Mouse (Mus musculus) cerebellum, adult 8-10 months (tissue): Measurements from ENCODE around the gene Phldb2.
A peak's percentile ranks its signal among the peaks of the same experiment; 100 is the strongest.

Source experiments
- DNase-seq: peaks from one replicate; pipeline ENCODE4 v3.0.0; 2022

The Phldb2 gene

DNA sequence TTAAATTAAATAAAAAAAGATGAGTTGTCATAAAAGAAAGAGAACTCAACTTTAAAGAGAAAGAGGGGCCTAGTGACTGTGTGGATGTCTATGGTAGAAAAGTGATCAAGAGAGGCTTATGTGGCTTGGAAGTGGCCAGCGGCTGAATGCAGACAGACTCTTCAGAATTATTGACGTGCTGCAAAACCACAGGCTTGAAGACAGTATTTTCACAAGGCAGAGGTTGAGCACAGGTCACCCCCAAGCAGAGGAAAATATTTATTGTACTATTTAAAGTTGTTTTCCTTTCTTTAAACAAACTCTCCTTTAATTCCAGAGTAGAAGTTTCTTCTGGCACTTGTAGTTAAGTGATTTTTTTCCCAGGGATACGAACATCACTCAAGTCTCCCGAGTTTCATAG is 63.8 kb downstream of the Phldb2 start:
- no peak for DNase-seq

DNA sequence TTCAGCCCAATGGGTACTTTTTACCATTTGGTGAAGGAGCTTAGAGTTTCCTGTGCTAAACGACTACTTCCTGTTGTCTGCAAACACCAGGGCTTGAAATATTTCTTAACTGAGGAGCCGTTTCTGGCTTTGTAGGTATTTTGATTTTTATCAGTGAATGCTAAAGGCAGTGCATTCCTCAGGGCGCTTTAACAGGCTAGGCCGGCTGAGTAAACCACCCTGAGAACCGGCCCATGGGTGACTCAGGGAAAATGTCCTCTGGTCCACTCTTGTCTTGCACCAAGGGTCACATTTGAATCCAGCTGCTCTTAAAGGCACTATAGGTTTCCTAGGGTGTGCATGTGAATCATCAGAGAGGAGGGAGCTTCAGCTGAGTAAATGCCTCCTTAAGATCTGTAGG is 66.8 kb downstream of the Phldb2 start:
- DNase-seq, result no peak

DNA sequence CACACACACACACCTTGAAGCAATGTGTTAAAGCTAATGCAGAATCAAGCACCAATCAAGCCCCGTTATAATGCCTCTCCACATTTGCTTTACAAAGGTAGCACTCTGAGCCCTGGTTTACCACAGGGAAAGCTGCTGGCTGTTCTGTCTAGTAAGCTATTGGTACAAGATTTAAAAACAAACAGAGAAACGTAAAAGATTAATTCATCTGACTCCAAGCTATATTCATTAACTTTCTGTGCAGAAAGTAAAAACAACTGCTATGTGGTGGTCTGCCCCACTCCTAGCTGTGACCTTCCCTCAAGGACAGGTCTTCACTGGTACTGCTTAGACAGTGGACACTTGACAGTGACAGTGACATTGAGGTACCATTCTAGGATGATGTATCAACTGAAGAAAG is 69.2 kb downstream of the Phldb2 start:
- no peak for DNase-seq

DNA sequence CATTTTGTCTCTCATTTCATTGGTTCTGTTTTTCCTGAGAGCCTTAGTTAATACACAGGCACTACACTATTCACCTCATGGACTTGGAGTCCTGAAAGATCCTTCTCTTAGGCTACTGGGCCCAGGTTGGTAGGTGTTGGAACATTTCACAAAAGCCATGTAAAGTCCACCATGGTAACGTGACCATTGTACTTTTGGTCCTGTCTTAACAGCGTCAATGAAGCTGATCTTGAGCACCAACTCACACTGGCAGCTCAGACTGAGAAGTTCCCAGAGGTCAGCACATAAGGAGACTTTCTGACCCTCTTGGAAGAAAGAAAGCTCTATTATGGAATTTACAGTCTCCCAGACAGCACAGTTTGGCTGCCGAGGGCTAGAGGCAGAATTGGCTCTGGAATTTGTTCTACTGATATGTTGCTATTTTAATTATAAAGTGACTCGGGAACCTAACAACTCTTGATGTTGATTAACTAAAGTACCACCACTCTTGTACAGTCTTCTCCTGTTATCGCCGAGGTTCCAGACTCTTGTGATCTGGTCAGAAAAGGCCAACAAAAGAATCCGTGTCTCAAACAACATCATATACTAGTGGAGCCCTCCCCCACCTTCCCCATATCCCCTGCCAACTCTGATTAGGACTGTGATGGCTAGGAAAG is 72.1 kb downstream of the Phldb2 start:
- no peak for DNase-seq

DNA sequence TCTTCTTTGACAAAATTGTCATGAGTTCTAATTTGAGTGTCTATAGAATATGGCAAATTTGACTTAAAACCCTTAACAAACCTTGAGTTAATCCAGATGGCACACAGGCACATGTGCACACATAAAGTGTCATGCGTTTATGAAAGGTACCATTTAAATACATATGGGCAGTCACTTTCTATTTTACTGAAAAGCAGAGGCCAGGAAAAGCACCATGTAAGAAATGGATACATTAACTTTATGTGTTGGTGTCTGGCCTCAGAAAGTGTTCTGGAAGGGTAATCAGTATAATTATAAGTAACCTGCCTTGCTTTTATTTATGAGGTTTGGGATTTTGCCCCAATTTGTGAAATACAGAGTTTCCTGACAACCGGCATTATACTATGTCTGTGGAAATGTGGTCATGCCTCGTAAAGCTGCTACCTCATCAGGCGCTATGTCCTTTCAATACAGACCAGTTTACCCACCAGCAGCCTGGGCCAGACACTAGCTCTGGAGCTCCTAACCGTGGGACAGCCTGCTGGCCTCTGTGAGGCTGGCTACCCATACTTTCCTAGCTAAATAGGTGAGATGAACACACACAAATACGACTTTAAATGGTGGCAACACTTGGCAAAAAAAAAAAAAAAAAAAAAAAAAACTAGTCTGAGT is 73.2 kb downstream of the Phldb2 start:
- DNase-seq, result no peak

DNA sequence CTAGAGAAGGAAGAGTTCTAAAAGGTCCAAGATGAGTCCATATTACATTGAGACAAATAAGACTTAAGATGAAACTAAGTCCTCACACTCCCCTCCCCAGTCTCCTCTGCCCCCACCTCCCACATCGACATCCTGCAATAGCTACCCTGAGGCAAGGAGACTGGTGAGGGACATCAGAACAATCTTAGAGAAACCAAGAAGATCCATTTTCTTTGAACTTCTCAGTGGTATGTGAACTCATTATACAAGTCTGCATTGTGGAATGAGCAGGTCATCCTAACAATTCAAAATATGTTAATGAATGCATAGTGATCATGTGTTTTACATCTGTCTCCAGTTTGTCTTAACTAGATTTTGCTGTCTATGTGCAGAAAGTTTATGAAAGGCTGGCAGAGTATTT is 75.7 kb downstream of the Phldb2 start:
- DNase-seq, result no peak

DNA sequence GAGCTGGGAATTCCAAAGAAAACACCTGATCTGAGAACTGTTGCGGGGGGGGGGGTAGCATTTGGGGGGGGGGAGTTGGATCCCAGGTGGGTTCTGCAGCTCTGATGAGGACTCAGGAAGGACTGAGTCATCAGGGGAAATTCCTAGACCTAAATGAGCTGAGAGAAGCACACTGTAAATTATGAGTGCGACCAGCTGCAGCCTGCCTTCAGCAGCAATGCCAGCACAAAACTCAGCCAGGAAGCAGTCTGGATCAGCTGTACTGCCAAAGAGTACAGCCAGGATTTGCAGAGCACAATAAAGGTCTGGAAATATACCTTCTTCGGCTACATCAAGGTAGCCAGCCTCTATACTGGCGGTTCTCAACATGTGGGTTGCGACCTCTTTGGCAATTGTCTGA is 76.2 kb downstream of the Phldb2 start:
- DNase-seq, result no peak

DNA sequence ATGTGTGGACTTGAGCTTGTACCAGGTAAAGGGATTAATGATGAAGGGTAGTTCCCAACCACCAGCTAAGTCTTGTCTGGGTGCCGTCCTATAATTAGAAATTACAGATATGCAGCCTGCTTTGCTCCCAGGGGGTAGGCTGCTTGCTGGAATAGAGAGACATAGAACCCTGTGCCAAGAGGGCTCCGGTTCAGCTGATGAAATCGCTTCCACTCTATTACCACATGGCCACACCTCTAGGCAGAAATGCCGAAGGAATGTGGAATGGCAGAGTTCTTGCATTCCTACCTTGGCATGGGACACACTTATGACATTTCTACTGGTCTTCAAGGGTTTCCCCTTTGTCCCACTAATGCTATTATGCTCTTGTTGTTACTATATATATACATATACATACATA is 80.0 kb downstream of the Phldb2 start:
- no peak for DNase-seq

DNA sequence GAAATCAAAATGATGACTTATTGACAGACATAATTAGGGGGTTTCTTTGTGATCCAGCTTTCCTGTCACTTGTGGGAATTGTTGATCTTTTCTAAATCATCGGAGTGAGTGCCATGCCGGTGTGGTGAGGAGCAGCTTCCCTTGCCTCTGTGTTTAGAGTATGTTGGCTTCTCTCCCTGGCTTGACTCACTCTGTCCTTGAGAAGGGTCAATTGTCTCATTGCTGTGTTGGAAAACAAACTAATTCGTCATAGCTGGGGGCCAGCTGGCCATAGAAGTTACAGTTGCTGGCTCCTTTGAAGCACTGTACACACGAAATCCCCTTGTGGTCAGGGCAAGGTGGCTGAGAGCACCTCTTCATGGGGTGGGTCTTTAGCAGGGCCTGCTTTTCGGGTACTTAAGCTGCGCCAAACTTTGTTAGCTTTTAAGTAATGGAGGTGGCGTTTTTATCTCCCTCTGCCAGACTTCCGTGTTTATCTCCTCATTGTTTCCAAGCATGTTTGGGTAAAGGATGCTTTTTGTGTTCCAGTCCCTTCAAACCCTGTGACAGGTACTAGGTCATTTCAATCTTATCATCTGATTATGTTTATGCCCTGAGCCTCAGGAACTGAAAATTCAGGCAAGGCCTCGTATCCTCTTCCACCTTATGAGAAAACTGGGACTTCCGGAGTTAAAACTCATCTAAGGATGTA is 82.0 kb downstream of the Phldb2 start:
- no peak for DNase-seq

DNA sequence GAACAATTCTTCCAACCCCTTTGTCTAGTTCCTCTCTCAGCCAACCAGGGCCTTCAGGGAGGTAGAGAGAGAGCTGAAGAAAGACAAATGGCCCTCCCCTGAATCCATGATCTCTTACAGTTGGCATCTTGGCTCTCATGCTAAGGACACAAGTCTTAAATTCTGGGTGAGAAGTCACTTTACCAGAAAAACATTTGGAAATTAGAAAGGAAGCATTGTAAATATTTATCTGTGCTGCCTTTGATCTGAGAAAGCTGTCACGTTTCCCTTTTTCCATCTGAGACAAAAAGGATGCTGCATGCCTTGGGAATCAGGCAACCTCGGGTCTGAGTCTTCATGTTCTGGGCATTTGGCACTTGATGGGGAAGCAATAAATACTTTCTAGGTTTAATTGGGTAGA is 82.7 kb downstream of the Phldb2 start:
- DNase-seq, result no peak

DNA sequence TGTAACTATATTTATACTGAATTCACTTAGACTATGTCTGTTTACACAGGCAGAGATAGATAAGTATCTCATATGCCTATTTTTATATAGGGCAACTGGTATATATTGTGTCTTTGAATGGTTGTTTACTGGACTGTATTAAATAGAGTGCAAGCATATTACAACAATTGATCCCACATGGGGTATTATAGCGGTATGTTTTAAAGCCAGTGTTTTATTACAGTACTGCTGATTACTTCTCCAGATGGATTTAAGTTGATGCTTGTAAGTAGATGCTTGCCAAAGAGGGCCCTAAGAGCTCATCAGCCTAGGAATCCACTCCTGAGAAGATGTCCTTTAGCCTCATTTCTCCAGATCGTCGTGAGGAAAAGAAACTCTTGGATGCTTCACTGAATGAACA is 84.4 kb downstream of the Phldb2 start:
- DNase-seq, result no peak

DNA sequence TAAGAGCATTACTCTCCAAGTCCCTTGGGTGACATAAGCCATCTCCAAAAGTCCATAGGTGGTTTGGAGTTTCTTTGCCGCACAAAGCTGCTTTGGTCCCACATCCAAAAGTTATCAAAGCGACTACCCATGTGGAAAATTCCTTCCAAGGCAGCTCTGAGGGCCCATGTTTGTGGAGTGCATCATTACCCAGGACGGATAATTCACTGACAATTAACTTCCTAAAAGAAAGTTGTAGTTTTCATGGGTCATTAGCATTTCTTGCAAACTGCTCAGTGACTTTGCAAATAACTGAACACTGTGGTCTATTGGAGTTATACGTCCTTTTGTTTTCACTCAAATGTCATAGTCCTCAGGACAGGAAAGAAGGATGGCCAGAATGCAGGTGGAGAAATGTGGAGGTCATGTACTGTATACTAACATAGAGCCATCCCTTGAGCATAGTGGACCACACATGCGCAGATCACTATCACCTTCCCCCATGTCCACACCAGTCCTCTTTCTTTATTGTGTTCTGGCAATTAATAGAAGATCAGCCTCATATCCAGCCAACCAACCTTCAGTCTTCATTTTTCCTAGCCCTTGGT is 96.0 kb downstream of the Phldb2 start:
- no peak for DNase-seq

DNA sequence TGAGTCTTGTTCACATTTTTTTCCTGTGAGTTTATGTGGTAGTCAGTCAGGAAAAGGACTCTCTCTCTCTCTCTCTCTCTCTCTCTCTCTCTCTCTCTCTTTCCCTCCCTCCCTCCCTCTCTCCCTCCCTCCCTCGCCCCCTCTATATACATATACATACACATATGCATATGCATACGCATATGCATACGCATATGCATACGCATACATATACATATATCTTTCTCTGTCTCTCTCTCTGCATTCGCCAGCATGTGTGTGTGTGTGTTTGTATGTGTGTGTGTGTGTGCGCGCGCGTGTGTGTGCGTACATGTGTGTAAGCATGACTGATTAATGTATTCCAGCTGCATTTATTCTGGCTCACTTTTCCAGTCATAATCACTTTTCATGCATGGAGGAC is 98.9 kb downstream of the Phldb2 start:
- no peak for DNase-seq

DNA sequence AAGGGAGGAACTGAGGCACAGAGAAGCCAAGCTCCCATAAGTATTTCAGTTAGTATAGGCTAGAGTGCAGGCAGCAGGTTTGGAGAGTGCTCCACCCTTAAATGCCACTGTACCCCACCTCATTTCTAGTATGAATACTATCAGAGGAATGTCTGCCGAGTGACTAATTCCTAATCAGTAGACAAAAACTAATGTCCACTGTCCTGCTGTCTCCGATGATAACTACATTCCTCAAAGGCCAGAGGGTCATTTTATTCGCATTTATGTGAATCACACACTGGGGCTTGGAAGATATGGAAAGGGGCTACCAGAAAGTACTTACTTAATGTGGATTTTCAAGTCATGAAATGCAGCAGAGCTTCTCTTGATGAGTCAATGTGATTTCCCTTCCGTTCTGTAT is 104.4 kb downstream of the Phldb2 start:
- DNase-seq, result no peak

DNA sequence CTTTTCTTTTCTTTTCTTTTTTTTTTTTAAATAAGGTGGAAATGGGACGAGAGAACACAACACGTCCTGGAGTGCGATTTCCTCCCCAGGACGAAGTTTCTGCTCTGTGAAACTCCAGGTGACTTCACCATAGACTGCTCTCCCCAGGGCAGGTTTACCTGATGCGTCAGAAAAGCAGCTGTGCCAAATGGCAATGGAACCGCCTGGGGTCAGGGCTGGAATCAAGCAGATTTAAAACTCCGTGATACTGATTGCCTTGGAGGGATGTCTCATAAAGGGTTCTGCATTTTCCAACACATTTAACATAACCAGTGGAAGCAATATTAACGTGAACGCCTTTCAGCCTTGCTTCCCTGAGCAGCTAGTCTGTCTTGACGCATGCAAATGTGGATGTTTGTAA is 108.5 kb downstream of the Phldb2 start:
- DNase-seq, result no peak

DNA sequence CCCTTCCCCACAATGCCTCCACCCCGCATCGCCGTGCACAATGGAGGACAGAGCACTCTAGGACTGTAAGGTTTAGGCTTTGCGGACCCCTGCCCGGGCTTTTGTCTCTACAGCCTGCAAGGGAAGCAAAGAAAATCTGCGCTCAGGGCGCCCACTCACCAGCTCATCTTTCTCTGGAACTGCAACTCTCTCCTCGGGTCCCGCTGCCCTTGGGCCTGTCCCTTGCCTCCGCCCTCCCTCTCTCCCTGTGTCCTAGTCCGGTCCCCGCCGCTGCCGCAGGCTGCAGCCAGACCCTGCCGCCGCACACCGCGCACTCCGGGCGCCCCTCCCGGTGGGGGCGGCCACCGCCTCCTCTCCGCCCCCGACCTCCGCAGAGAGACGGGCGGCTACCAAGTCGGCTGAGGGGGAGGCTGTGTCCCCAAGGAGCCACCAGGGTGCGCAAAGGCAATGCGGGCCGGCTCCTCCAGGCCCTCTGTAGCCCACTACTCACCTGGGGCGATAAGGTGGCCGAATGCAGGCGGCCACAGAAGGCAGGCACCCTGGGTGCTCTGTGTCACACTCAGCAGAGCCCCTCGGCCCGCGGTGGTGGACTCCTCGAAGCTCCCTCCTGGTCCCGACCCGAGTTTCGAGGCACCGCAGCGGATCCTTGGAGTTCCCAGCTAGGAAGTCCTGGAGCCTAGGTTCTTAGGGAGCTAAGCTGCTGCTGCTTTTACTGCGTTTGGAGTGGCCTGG is 109.2 kb downstream of the Phldb2 start:
- DNase-seq, result peak; percentile 39

DNA sequence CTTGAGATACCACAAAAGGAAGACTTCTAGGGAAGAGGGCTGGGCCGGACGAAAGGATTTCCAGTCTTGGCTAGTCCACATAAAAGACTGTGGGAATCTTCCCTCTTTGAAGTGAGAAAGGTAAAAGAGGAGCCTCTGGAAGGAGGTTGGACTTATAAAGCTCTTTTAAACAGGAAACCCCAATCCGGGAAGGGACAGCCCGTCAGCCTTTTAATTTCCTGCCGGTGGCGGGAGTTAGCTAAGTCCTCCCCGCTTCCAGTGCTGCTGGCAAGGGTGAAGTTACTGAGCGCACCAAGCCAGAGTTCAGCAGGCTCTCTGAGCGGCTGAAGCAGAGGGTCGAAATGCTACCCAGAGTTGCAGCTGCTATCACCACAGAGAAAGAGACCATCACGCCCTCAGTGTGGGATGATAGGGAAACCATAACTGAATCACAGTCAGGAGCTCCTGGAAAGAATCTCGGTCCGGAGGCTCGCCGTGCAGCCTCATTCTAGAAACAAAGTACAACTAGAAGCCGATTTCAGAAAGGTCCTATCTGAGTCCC is 110.0 kb downstream of the Phldb2 start:
- no peak for DNase-seq

DNA sequence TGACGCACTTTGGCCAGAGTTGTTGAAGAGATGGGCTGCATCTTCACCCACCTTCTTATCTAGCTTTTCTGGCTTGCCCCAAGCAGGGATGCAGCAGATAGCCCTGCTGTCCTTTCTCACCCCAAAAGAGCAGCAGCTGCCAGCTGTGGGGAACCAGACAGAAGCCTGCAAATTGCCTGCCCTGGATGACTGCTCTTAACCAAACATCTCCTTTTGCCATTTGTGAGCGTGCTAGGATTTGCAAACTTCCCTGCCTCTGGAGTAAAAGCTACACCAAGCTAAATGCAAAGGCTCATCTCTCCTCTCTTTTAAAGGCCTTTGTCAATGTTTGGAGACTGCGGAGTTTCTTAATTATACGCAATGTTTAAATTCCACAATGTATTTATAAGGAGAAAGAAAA is 111.0 kb downstream of the Phldb2 start:
- no peak for DNase-seq

DNA sequence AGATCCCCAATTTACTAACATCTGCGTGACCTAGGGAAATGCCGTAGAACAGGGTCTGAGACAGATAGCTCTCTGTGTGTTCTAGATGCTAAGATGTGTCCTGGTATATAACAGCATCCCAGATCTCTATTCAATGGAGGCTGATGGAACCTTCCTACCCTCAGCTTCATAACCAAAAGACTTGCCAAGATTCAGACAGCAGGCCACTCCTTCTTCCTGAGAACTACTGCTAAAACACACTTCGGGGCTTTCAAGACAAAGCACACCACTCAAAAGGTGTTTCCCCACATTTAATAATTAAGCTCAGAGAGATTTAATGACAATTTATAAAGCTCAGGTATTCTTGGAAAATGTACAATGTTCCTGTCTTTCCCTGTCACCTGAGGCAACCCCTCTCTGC is 111.6 kb downstream of the Phldb2 start:
- DNase-seq, result no peak

DNA sequence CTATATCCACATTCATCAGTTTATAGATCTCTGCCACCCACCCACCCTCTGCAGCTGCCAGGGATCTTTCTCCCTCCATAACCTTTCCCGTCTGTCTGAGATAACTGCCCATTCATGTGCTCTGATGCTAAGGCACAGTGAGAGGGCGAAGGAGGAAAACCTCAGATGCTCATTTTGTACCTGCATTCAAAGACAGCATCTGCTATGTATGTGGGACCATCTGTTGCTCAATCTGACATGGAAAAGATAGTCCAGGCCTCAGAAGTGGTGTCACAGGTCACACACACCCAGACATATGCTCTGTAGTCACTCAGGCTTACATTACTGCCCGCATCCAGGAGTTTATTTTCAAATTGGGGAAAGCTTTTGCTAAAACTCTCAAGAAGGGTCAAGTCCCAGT is 112.4 kb downstream of the Phldb2 start:
- no peak for DNase-seq

DNA sequence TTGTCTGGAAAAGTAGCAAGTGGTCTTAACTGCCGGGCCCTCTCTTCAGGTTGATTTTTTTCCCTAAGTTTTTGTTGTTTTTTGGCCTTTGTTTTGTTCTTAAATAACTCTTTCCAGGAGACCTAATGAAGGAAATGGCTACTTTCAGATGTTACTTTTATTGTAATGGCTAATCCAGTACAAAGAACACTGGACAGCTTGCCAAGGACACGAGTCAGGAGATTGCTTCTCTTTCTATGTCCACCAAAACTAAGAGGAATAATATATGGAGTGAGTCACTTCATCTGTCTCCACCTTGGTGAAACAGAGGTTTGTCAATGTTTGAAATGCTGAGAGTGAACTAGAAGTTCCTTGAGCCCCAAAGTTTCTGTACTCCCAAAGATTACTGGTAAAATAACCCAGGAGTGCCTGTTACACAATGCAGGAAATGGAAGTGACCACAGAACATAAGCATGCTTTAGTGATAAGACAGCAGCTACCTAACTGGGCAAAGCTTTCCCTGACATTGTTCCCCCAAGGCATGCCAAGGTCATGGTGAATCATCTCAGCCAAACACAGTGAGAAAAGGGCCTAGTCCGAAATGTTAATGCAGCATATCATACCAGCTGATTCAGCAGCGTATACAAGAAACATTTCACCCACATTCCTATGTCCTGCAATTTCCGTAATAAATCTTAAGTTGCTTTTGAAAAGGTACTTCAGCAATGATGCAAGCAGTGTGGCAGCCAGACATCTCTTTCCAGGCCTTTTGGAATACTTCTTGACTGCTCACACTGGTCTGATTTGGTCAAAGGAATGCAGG is 115.7 kb downstream of the Phldb2 start:
- DNase-seq, result no peak

DNA sequence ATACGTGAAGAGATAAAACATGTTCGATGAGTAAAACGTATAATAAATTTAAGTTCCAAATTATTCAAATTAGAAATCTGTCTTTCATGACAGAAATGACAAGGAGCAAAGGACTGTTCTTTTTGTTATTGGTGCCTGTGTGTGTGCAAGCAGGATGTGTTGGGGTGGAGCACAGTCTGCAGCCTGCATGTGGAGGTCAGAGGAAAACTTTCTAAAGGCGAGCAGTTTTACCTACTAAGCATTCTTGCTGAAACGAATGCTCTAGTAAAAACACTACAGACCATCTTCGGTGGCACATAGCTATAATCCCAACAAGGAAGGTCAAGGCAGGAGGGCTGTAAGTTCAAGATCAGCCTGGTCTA is 120.7 kb downstream of the Phldb2 start:
- DNase-seq, result no peak
